Mouse (Mus musculus) lung, postnatal 0 days (tissue): ENCODE measurements around the gene Prkce. TPM values are rescaled to one million over a fixed set of nuclear protein-coding genes. Genes with fewer than 3 reads are reported as not detected.

Experiments
- ATAC-seq: fragments of 200-750 bp; cut with Nextera tagmentation; 2 replicates; pipeline ENCODE4 v1.8.0; 2017; ENCODE audit warnings: moderate library complexity
- DNase-seq: peaks from one replicate; pipeline ENCODE4 v3.0.0-alpha.2; 2016; ENCODE audit warnings: low spot score
- H3K27ac ChIP-seq: fragments of 300-500 bp; sonication (generic); 2 replicates; pipeline ENCODE4 v1.5.1; 2014; ENCODE audit warnings: antibody characterized with exemption, mild to moderate bottlenecking, low read length, mixed read lengths
- H3K27me3 ChIP-seq: fragments of 300-500 bp; sonication (generic); replicated peaks from 2 replicates; pipeline ENCODE4 v1.6.1; 2014; ENCODE audit warnings: low read length, mixed read lengths; ENCODE audit not compliant: insufficient read depth
- H3K36me3 ChIP-seq: fragments of 300-500 bp; sonication (generic); 2 replicates; pipeline ENCODE4 v1.6.1; 2014; ENCODE audit warnings: low read length, mixed read lengths; ENCODE audit not compliant: insufficient read depth
- H3K4me1 ChIP-seq: fragments of 300-500 bp; sonication (generic); 2 replicates; pipeline ENCODE4 v1.6.1; 2014; ENCODE audit warnings: antibody characterized with exemption, low read depth, low read length, mixed read lengths; ENCODE audit not compliant: insufficient read depth
- H3K4me2 ChIP-seq: fragments of 300-500 bp; sonication (generic); replicated peaks from 2 replicates; pipeline ENCODE4 v1.6.1; 2014; ENCODE audit warnings: low read depth, mild to moderate bottlenecking, low read length, moderate library complexity, mixed read lengths
- H3K4me3 ChIP-seq: fragments of 300-500 bp; sonication (generic); 2 replicates; pipeline ENCODE4 v1.5.1; 2014; ENCODE audit warnings: low read depth, low read length
- H3K9ac ChIP-seq: fragments of 300-500 bp; sonication (generic); replicated peaks from 2 replicates; pipeline ENCODE4 v1.6.1; 2014; ENCODE audit warnings: low read depth, mild to moderate bottlenecking
- H3K9me3 ChIP-seq: fragments of 300-500 bp; sonication (generic); 2 replicates; pipeline ENCODE4 v1.6.1; 2016; ENCODE audit warnings: low read length, mixed read lengths
- CTCF ChIP-seq: IDR thresholded peaks from 2 replicates; pipeline ENCODE4 v1.5.1; 2016; ENCODE audit warnings: antibody characterized with exemption, mild to moderate bottlenecking
- EP300 ChIP-seq: IDR thresholded peaks from 2 replicates; pipeline ENCODE4 v1.6.1; 2016; ENCODE audit warnings: antibody characterized with exemption, mild to moderate bottlenecking, control low read depth
- WGBS: fragments of 180-500 bp; shearing (Covaris S2); extraction: QIAGEN DNeasy Blood & Tissue Kit; methylation state at CpG from one replicate; pipeline ENCODE4 v1.1.7; 2014; 5-methylcytosine and 5-hydroxymethylcytosine counted together
- polyA plus RNA-seq: library from polyadenylated mRNA; unstranded; fragments of >200 nt; fragmentation: Nextera tagmentation; extraction: Ambion mirVana; gene quantifications from 2 replicates; pipeline ENCODE4 v1.2.1, GENCODE M21; 2015

The Prkce gene
- polyA plus RNA-seq, 1 experiment from 2014 or later = 10.6 TPM

DNA sequence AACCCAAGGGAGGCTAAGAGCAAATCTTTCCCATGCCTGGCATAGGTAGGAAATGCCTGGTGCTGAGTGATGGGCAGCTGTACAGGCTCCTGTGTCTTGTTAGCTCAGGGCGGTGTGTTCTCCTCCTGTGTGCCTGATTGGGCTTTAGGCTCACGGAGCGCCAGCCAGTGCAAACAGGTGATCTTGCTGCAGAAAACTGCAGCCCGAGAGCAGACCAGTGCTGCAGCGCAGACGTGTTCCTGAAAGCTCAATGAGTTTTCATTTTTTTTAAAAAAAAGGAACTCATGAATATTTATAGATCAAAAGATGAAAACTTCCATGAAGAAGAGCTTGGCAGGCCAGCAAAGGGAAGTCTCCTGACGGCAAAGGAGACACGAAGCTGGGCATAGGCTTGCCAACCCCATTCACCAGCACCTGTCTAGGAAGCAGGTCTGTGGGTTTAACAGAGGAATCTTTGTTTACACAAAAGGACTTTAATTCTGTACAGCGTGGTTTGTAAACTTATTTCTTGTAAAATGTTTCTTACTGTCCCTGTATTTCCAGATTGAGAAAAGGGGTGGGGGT lies 67.1 kb downstream of the Prkce start:
- whole genome bisulfite sequencing = 73% methylated on average over 9 of the region's 9 CpGs
- ATAC-seq = no peak
- H3K4me3 ChIP-seq = no peak overlapping the region

DNA sequence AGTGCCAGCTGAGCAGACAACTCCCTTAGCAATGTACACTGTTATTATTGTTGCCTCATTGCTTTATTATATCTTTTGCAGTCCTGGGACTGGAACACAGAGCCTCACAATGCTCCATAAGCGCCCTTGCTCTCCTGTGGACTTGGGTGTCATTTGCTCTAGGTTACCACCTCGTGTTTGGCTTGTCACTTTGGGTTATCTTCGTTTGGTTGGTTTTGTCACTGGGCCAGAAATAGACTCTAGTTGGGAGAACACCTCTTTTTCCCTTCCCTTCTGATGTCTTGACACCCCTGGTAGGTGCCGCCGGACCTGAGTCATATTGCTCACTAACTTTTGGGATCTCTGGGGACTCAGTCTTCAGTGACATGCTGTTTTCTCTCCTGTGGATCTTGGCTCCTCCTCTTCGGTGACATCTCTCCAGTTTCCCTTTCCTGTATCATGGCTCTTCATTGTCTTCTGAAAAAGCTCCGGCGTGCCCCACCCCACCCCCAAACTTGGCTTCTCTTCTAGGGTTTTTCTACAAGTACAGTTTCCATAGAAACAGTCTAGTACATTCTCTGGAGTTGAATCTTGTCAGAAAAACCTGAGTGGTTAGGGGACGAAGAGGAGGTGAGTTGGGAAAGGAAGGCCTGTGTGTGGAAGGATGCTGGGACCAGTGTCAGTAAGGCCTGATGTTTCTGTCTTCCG lies 68.6 kb downstream of the Prkce start:
- Histone ChIP-seq H3K27ac (no peak overlapping the region), H3K4me3 (no peak overlapping the region), H3K4me2 (no peak overlapping the region), H3K4me1 (no peaks in the 10 kb centered on the region), H3K9me3 (no peaks in the 10 kb centered on the region), H3K27me3 (no peaks in the 10 kb centered on the region), H3K9ac (no peak overlapping the region), H3K36me3 (no peaks in the 10 kb centered on the region)
- ATAC-seq (peak; percentile 23; the same call in 1 of the 2 replicates), DNase-seq (peak; percentile 24)
- TF ChIP-seq EP300 (no peak), CTCF (no peak)
- WGBS = 74% methylated on average over 10 of the region's 10 CpGs

More for the DNA sequence above, 67.1 kb downstream of the Prkce start:
- H3K9ac ChIP-seq = no peak overlapping the region
- no peak overlapping the region for H3K4me2 ChIP-seq
- H3K27me3 ChIP-seq = no peaks in the 10 kb centered on the region
- H3K9me3 ChIP-seq = no peaks in the 10 kb centered on the region
- H3K27ac ChIP-seq = no peak overlapping the region
- H3K36me3 ChIP-seq = no peaks in the 10 kb centered on the region
- no peak for DNase-seq
- H3K4me1 ChIP-seq = no peaks in the 10 kb centered on the region
- TF ChIP-seq EP300 (no peak), CTCF (no peak)

- WGBS = 72% methylated on average over 16 of the region's 16 CpGs
These were observed 69.5 kb downstream of the Prkce start for GRCm38 (mm10) chr17:86236861-86237763.

GRCm38 (mm10) chr17:86242291-86242690 lies 74.7 kb downstream of the Prkce start:
- Histone ChIP-seq H3K4me2 (no peak overlapping the region), H3K4me3 (no peak overlapping the region), H3K9me3 (no peaks in the 10 kb centered on the region), H3K9ac (no peak overlapping the region), H3K4me1 (0 out of 2 replicates have a peak, but pooled peaks cover 2% of the 10 kb centered on the region), H3K27ac (no peak overlapping the region), H3K27me3 (no peaks in the 10 kb centered on the region), H3K36me3 (no peaks in the 10 kb centered on the region)
- DNase-seq (no peak), ATAC-seq (peak; percentile 30; the same call in 1 of the 2 replicates)
- WGBS = 70% methylated on average over 9 of the region's 9 CpGs
- TF ChIP-seq EP300 (no peak), CTCF (no peak)

More at GRCm38 (mm10) chr17:86236861-86237763, 69.5 kb downstream of the Prkce start:
- Histone ChIP-seq H3K27me3 (no peaks in the 10 kb centered on the region), H3K36me3 (no peaks in the 10 kb centered on the region), H3K9me3 (no peaks in the 10 kb centered on the region), H3K4me2 (no peak overlapping the region), H3K4me1 (no peaks in the 10 kb centered on the region), H3K4me3 (no peak overlapping the region), H3K9ac (no peak overlapping the region), H3K27ac (no peak overlapping the region)
- ATAC-seq = peak; percentile 82
- no peak for TF ChIP-seq EP300
- peak; percentile 31; the same call in 1 of the 2 replicates for TF ChIP-seq CTCF
- peak; percentile 26 for DNase-seq

DNA sequence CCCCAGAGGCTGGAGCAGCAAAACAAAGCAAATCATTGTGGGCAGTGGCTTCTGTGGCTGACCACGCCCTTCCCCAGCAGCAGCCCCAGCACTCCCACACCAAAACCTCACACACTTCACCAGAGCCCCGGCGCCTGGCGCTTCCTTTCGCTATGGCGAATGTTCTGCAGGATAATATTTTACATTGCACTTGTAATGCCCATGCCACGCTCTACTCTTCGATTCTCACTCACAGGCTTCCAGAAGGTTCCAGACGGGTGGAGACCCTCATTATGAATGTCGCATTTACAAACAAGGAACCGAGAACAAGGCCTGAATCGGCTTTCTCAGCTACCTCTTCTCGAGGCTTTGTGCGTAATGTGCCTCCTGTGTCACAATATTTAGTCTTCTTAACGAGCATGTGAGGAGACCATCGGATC lies 75.5 kb downstream of the Prkce start:
- H3K4me2 ChIP-seq = 0 out of 2 replicates have a peak overlapping the region, but pooled peaks have one; percentile 8
- ATAC-seq (peak; percentile 48), DNase-seq (peak; percentile 21)
- H3K27me3 ChIP-seq = no peaks in the 10 kb centered on the region
- no peak overlapping the region for H3K9ac ChIP-seq
- H3K4me1 ChIP-seq = 0 out of 2 replicates have a peak, but pooled peaks cover 2% of the 10 kb centered on the region
- H3K36me3 ChIP-seq = no peaks in the 10 kb centered on the region
- TF ChIP-seq CTCF (no peak), EP300 (no peak)
- 64% methylated on average over 16 of the region's 16 CpGs for whole genome bisulfite sequencing
- H3K27ac ChIP-seq = no peak overlapping the region
- no peak overlapping the region for H3K4me3 ChIP-seq
- no peaks in the 10 kb centered on the region for H3K9me3 ChIP-seq

- Histone ChIP-seq H3K27ac (no peak overlapping the region), H3K4me1 (0 out of 2 replicates have a peak, but pooled peaks cover 2% of the 10 kb centered on the region), H3K9ac (no peak overlapping the region), H3K9me3 (no peaks in the 10 kb centered on the region), H3K4me2 (no peak overlapping the region), H3K4me3 (no peak overlapping the region), H3K36me3 (no peaks in the 10 kb centered on the region), H3K27me3 (no peaks in the 10 kb centered on the region)
- TF ChIP-seq CTCF = no peak
- ATAC-seq (no peak), DNase-seq (no peak)
- 92% methylated on average over 5 of the region's 5 CpGs for WGBS
These were observed 76.8 kb downstream of the Prkce start for GRCm38 (mm10) chr17:86244397-86244796.
